Mouse (Mus musculus): ENCODE data around the gene Rnf121.

Gene Rnf121

GRCm38 (mm10) chr7:102082816-102083215, 17.5 kb upstream of the Rnf121 start, which contains the start of gene Trpc2:
Gene Trpc2 (plus strand): TSS chr7:102083116.
- TF ChIP-seq GATA4 (IDR thresholded peaks at IDR 0.05; ENCODE audit: insufficient replicate concordance, low read length), result no peak

- TF ChIP-seq GATA4 (IDR thresholded peaks at IDR 0.05; ENCODE audit: insufficient replicate concordance, low read length), result no peak
Measured at GRCm38 (mm10) chr7:102081784-102082183, 16.5 kb upstream of the Rnf121 start.

GRCm38 (mm10) chr7:102080311-102080710, 15.0 kb upstream of the Rnf121 start:
- TF ChIP-seq GATA4 (IDR thresholded peaks at IDR 0.05; ENCODE audit: insufficient replicate concordance, low read length), result no peak

- no peak for TF ChIP-seq GATA4 (IDR thresholded peaks at IDR 0.05; ENCODE audit: insufficient replicate concordance, low read length)
Measured at GRCm38 (mm10) chr7:102078517-102078916, 13.2 kb upstream of the Rnf121 start.

GRCm38 (mm10) chr7:102076714-102077296, 11.5 kb upstream of the Rnf121 start:
- TF ChIP-seq GATA4 (IDR thresholded peaks at IDR 0.05; ENCODE audit: insufficient replicate concordance, low read length), result no peak

- TF ChIP-seq GATA4 (IDR thresholded peaks at IDR 0.05; ENCODE audit: insufficient replicate concordance, low read length), result no peak
Measured at GRCm38 (mm10) chr7:102066363-102066762, 1.1 kb upstream of the Rnf121 start.

GRCm38 (mm10) chr7:102064655-102065045, 619 bp downstream of the Rnf121 start:
- no peak for TF ChIP-seq GATA4 (IDR thresholded peaks at IDR 0.05; ENCODE audit: insufficient replicate concordance, low read length)

GRCm38 (mm10) chr7:102063891-102064290, 1.4 kb downstream of the Rnf121 start:
- no peak for TF ChIP-seq GATA4 (IDR thresholded peaks at IDR 0.05; ENCODE audit: insufficient replicate concordance, low read length)

- TF ChIP-seq GATA4 (IDR thresholded peaks at IDR 0.05; ENCODE audit: insufficient replicate concordance, low read length), result no peak
Measured at GRCm38 (mm10) chr7:102062203-102062602, 3.1 kb downstream of the Rnf121 start.

- TF ChIP-seq GATA4 (IDR thresholded peaks at IDR 0.05; ENCODE audit: insufficient replicate concordance, low read length), result no peak
Measured at GRCm38 (mm10) chr7:102061353-102061752, 3.9 kb downstream of the Rnf121 start.

- TF ChIP-seq GATA4 (IDR thresholded peaks at IDR 0.05; ENCODE audit: insufficient replicate concordance, low read length), result no peak
Measured at GRCm38 (mm10) chr7:102042314-102042713, 23.0 kb downstream of the Rnf121 start.

GRCm38 (mm10) chr7:102037318-102037717, 28.0 kb downstream of the Rnf121 start:
- no peak for TF ChIP-seq GATA4 (IDR thresholded peaks at IDR 0.05; ENCODE audit: insufficient replicate concordance, low read length)

GRCm38 (mm10) chr7:102035534-102035933, 29.7 kb downstream of the Rnf121 start:
- no peak for TF ChIP-seq GATA4 (IDR thresholded peaks at IDR 0.05; ENCODE audit: insufficient replicate concordance, low read length)

- no peak for TF ChIP-seq GATA4 (IDR thresholded peaks at IDR 0.05; ENCODE audit: insufficient replicate concordance, low read length)
Measured at GRCm38 (mm10) chr7:102034904-102035303, 30.4 kb downstream of the Rnf121 start.

- TF ChIP-seq GATA4 (IDR thresholded peaks at IDR 0.05; ENCODE audit: insufficient replicate concordance, low read length), result no peak
Measured at GRCm38 (mm10) chr7:102025187-102026119, 39.8 kb downstream of the Rnf121 start.

GRCm38 (mm10) chr7:102023821-102024220, 41.4 kb downstream of the Rnf121 start:
- no peak for TF ChIP-seq GATA4 (IDR thresholded peaks at IDR 0.05; ENCODE audit: insufficient replicate concordance, low read length)
